Mouse (Mus musculus) stomach, embryonic 14.5 days (tissue): ENCODE data around the gene Clcnka. TPM values are rescaled to one million over a fixed set of nuclear protein-coding genes. Genes with fewer than 3 reads are reported as not detected.

Experiments
- ATAC-seq: fragments of 200-750 bp; cut with Nextera tagmentation; 2 replicates; pipeline ENCODE4 v1.8.0; 2017; ENCODE audit warnings: low read depth, moderate TSS enrichment; ENCODE audit not compliant: insufficient number of reproducible peaks, insufficient read depth, low FRiP score
- H3K27ac ChIP-seq: fragments of 300-500 bp; sonication (generic); 2 replicates; pipeline ENCODE4 v1.5.1; 2014; ENCODE audit warnings: mild to moderate bottlenecking, low read length, moderate library complexity, mixed read lengths
- H3K27me3 ChIP-seq: fragments of 300-500 bp; sonication (generic); 2 replicates; pipeline ENCODE4 v1.6.1; 2014; ENCODE audit warnings: low read length, control low read depth, mixed read lengths; ENCODE audit not compliant: control insufficient read depth, insufficient read depth
- H3K36me3 ChIP-seq: fragments of 300-500 bp; sonication (generic); 2 replicates; pipeline ENCODE4 v1.6.1; 2014; ENCODE audit warnings: mild to moderate bottlenecking, control low read depth, low read length, moderate library complexity, mixed read lengths; ENCODE audit not compliant: control insufficient read depth, insufficient read depth
- H3K4me1 ChIP-seq: fragments of 300-500 bp; sonication (generic); 2 replicates; pipeline ENCODE4 v1.6.1; 2014; ENCODE audit warnings: low read length, control low read depth, mixed read lengths; ENCODE audit not compliant: control insufficient read depth, insufficient read depth
- H3K4me2 ChIP-seq: fragments of 300-500 bp; sonication (generic); replicated peaks from 2 replicates; pipeline ENCODE4 v1.6.1; 2014; ENCODE audit warnings: low read depth, low read length, control low read depth
- H3K4me3 ChIP-seq: fragments of 300-500 bp; sonication (generic); 2 replicates; pipeline ENCODE4 v1.5.1; 2014; ENCODE audit warnings: low read depth, low read length, control low read depth
- H3K9ac ChIP-seq: fragments of 300-500 bp; sonication (generic); replicated peaks from 2 replicates; pipeline ENCODE4 v1.6.1; 2014; ENCODE audit warnings: low read depth, mild to moderate bottlenecking, control low read depth, low read length, moderate library complexity, mixed read lengths
- H3K9me3 ChIP-seq: fragments of 300-500 bp; sonication (generic); 2 replicates; pipeline ENCODE4 v1.6.1; 2016; ENCODE audit warnings: low read depth, low read length, control low read depth; ENCODE audit not compliant: control insufficient read depth
- WGBS: fragments of 180-500 bp; shearing (Covaris S2); extraction: QIAGEN DNeasy Blood & Tissue Kit; methylation state at CpG from one replicate; pipeline ENCODE4 v1.1.7; 2014; 5-methylcytosine and 5-hydroxymethylcytosine counted together
- polyA plus RNA-seq: library from polyadenylated mRNA; unstranded; fragments of >200 nt; fragmentation: Nextera tagmentation; extraction: Ambion mirVana; gene quantifications from 2 replicates; pipeline ENCODE4 v1.2.1, GENCODE M21; 2014

Gene Clcnka
- polyA plus RNA-seq, 1 experiment from 2014 or later, result 0.16 TPM

GRCm38 (mm10) chr4:141433191-141433590 is 34.7 kb upstream of the Clcnka start:
- H3K36me3 ChIP-seq, result no peaks in the 10 kb centered on the region
- no peaks in the 10 kb centered on the region for H3K9me3 ChIP-seq
- no peak overlapping the region for H3K27ac ChIP-seq
- no peak overlapping the region for H3K9ac ChIP-seq
- no peak overlapping the region for H3K4me2 ChIP-seq
- ATAC-seq, result no peak
- no peaks in the 10 kb centered on the region for H3K4me1 ChIP-seq
- H3K4me3 ChIP-seq, result no peak overlapping the region
- H3K27me3 ChIP-seq, result no peaks in the 10 kb centered on the region
- WGBS, result 79% methylated on average over 18 of the region's 18 CpGs

- Histone ChIP-seq H3K9me3 (no peaks in the 10 kb centered on the region), H3K27me3 (no peaks in the 10 kb centered on the region), H3K4me3 (no peak overlapping the region), H3K4me2 (no peak overlapping the region), H3K4me1 (no peaks in the 10 kb centered on the region), H3K36me3 (no peaks in the 10 kb centered on the region), H3K9ac (no peak overlapping the region), H3K27ac (no peak overlapping the region)
- 58% methylated on average over 14 of the region's 14 CpGs for WGBS
- ATAC-seq, result no peak
Measured at GRCm38 (mm10) chr4:141432666-141433065, 34.1 kb upstream of the Clcnka start.

- Histone ChIP-seq H3K4me2 (no peak overlapping the region), H3K9ac (no peak overlapping the region), H3K36me3 (no peaks in the 10 kb centered on the region), H3K27me3 (no peaks in the 10 kb centered on the region), H3K27ac (no peak overlapping the region), H3K9me3 (no peaks in the 10 kb centered on the region), H3K4me3 (no peak overlapping the region), H3K4me1 (peaks cover 8% of the 10 kb centered on the region)
- 45% methylated on average over 9 of the region's 9 CpGs for WGBS
- no peak for ATAC-seq
Measured at GRCm38 (mm10) chr4:141430997-141431396, 32.5 kb upstream of the Clcnka start.

GRCm38 (mm10) chr4:141429847-141430246 is 31.3 kb upstream of the Clcnka start:
- ATAC-seq, result no peak
- Histone ChIP-seq H3K4me2 (no peak overlapping the region), H3K4me1 (peaks cover 17% of the 10 kb centered on the region), H3K9ac (no peak overlapping the region), H3K27ac (no peak overlapping the region), H3K36me3 (no peaks in the 10 kb centered on the region), H3K4me3 (no peak overlapping the region), H3K9me3 (no peaks in the 10 kb centered on the region), H3K27me3 (no peaks in the 10 kb centered on the region)
- 47% methylated on average over 9 of the region's 9 CpGs for WGBS

GRCm38 (mm10) chr4:141429381-141429780 is 30.9 kb upstream of the Clcnka start:
- Histone ChIP-seq H3K4me2 (no peak overlapping the region), H3K27ac (no peak overlapping the region), H3K27me3 (no peaks in the 10 kb centered on the region), H3K36me3 (no peaks in the 10 kb centered on the region), H3K9me3 (no peaks in the 10 kb centered on the region), H3K4me1 (peaks cover 17% of the 10 kb centered on the region), H3K4me3 (no peak overlapping the region), H3K9ac (no peak overlapping the region)
- WGBS, result 73% methylated on average over 6 of the region's 6 CpGs
- ATAC-seq, result no peak

GRCm38 (mm10) chr4:141427921-141428320 is 29.4 kb upstream of the Clcnka start:
- H3K27ac ChIP-seq, result no peak overlapping the region
- no peaks in the 10 kb centered on the region for H3K27me3 ChIP-seq
- H3K9ac ChIP-seq, result no peak overlapping the region
- H3K36me3 ChIP-seq, result no peaks in the 10 kb centered on the region
- no peak overlapping the region for H3K4me3 ChIP-seq
- WGBS, result 86% methylated on average over 13 of the region's 13 CpGs
- H3K4me2 ChIP-seq, result no peak overlapping the region
- H3K9me3 ChIP-seq, result no peaks in the 10 kb centered on the region
- no peak for ATAC-seq
- H3K4me1 ChIP-seq, result peaks cover 17% of the 10 kb centered on the region

- WGBS, result 62% methylated on average over 10 of the region's 10 CpGs
- ATAC-seq, result no peak
- Histone ChIP-seq H3K9me3 (no peaks in the 10 kb centered on the region), H3K27me3 (no peaks in the 10 kb centered on the region), H3K4me2 (no peak overlapping the region), H3K36me3 (no peaks in the 10 kb centered on the region), H3K9ac (no peak overlapping the region), H3K4me3 (no peak overlapping the region), H3K27ac (no peak overlapping the region), H3K4me1 (peaks cover 17% of the 10 kb centered on the region)
Measured at GRCm38 (mm10) chr4:141426796-141427745, 28.5 kb upstream of the Clcnka start.

- 3% methylated on average over 36 of the region's 36 CpGs for WGBS
- no peaks in the 10 kb centered on the region for H3K9me3 ChIP-seq
- peaks cover 25% of the 10 kb centered on the region for H3K4me1 ChIP-seq
- no peaks in the 10 kb centered on the region for H3K36me3 ChIP-seq
- peak overlapping the region; percentile 27; the same call in 1 of the 2 replicates for H3K27ac ChIP-seq
- peak overlapping the region; percentile 33 for H3K4me3 ChIP-seq
- peak overlapping the region; percentile 84 for H3K4me2 ChIP-seq
- H3K27me3 ChIP-seq, result no peaks in the 10 kb centered on the region
- ATAC-seq, result peak; percentile 75
- H3K9ac ChIP-seq, result no peak overlapping the region
Measured at GRCm38 (mm10) chr4:141425484-141426479, 27.3 kb upstream of the Clcnka start.
